Mouse (Mus musculus): ENCODE measurements around the gene Litaf.

- TF ChIP-seq CTCF (IDR thresholded peaks at IDR 0.05; ENCODE audit: extremely low read depth, insufficient read depth, insufficient read length, insufficient replicate concordance) (no peak), POLR2A (IDR thresholded peaks at IDR 0.05; ENCODE audit: low read depth, low read length) (no peak)
Measured at GRCm38 (mm10) chr16:11069271-11069670, 3.3 kb upstream of the Litaf start.
